Mouse (Mus musculus) forebrain, embryonic 13.5 days (tissue): ENCODE data around the gene Gpr19. TPM values are rescaled to one million over a fixed set of nuclear protein-coding genes. Genes with fewer than 3 reads are reported as not detected.

ENCODE experiments used
- ATAC-seq: fragments of 200-750 bp; cut with Nextera tagmentation; 2 replicates; pipeline ENCODE4 v1.8.0; 2017
- H3K27ac ChIP-seq: fragments of 300-500 bp; sonication (generic); 2 replicates; pipeline ENCODE4 v1.5.1; 2015; ENCODE audit warnings: inconsistent platforms, mild to moderate bottlenecking, moderate library complexity
- H3K27me3 ChIP-seq: fragments of 300-500 bp; sonication (generic); 2 replicates; pipeline ENCODE4 v1.6.1; 2015; ENCODE audit warnings: mild to moderate bottlenecking, inconsistent platforms
- H3K36me3 ChIP-seq: fragments of 300-500 bp; sonication (generic); 2 replicates; pipeline ENCODE4 v1.6.1; 2015; ENCODE audit warnings: mild to moderate bottlenecking, inconsistent platforms; ENCODE audit not compliant: poor library complexity, severe bottlenecking
- H3K4me1 ChIP-seq: fragments of 300-500 bp; sonication (generic); 2 replicates; pipeline ENCODE4 v1.6.1; 2015; ENCODE audit warnings: inconsistent platforms
- H3K4me2 ChIP-seq: fragments of 300-500 bp; sonication (generic); 2 replicates; pipeline ENCODE4 v1.6.1; 2015; ENCODE audit warnings: inconsistent platforms, mild to moderate bottlenecking, moderate library complexity
- H3K4me3 ChIP-seq: fragments of 300-500 bp; sonication (generic); 2 replicates; pipeline ENCODE4 v1.5.1; 2015; ENCODE audit warnings: mild to moderate bottlenecking, inconsistent platforms
- H3K9ac ChIP-seq: fragments of 300-500 bp; sonication (generic); 2 replicates; pipeline ENCODE4 v1.6.1; 2015; ENCODE audit warnings: mild to moderate bottlenecking, inconsistent platforms
- H3K9me3 ChIP-seq: fragments of 300-500 bp; sonication (generic); replicated peaks from 2 replicates; pipeline ENCODE4 v1.6.1; 2016; ENCODE audit warnings: inconsistent platforms
- WGBS: fragments of 180-500 bp; shearing (Covaris S2); methylation state at CpG from one replicate; pipeline ENCODE4 v1.1.7; 2015; 5-methylcytosine and 5-hydroxymethylcytosine counted together
- polyA plus RNA-seq: library from polyadenylated mRNA; unstranded; fragments of >200 nt; fragmentation: Nextera tagmentation; extraction: Ambion mirVana; gene quantifications from 2 replicates; pipeline ENCODE4 v1.2.1, GENCODE M21; 2015

Gene Gpr19
- polyA plus RNA-seq, 1 experiment from 2014 or later: 46.4 TPM

DNA sequence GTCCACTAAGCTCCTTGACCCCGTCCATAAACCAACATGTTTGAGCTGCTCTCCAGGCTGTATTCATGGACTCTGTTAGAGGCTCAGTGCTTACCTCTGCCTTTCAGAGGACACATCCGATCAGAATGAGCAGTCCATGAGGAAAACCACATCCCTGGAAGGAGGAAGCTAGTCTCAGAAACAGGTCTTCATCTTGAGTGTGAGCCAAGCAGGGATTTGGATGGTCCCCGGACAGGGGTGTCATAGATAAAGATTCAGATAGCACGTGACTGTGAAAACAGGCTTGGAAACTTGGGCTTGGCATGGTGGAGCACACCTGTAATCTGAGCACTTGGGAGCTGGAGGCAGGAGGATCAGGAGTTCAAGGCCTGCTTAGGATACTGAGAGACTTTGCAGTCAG, 31.5 kb upstream of the Gpr19 start:
- Histone ChIP-seq H3K9me3 (no peaks in the 10 kb centered on the region), H3K4me1 (peaks cover 60% of the 10 kb centered on the region), H3K9ac (peak overlapping the region; percentile 92), H3K4me3 (peak overlapping the region; percentile 53), H3K36me3 (no peaks in the 10 kb centered on the region; the same call in 1 of the 2 replicates), H3K27ac (peak overlapping the region; percentile 25), H3K4me2 (peak overlapping the region; percentile 95), H3K27me3 (no peaks in the 10 kb centered on the region)
- no peak for ATAC-seq
- WGBS: 42% methylated on average over 4 of the region's 4 CpGs

DNA sequence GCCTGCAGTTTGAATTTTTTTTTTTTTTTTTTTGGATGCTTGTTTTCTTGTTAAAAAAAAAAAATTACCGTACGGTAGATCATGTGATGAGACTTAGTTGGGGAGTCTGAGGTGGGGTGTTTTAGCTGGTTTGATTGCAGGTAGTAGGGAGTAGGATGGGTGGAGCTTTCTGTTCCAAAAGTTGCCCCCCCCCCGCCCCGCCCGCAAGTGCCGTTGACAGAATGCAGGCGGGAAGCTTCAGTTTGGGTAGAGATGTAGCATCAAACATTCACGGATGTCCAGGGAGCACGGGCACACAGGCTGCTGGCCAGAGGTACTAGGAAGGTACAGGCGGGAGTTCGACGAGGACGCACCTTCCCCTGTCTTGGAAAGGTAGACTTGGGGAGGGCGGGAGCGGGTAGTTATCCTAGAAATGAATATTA, 30.5 kb upstream of the Gpr19 start:
- Histone ChIP-seq H3K4me3 (peak overlapping the region; percentile 53), H3K27me3 (no peaks in the 10 kb centered on the region), H3K4me1 (peaks cover 67% of the 10 kb centered on the region), H3K9me3 (no peaks in the 10 kb centered on the region), H3K36me3 (peaks cover 3% of the 10 kb centered on the region; the same call in 1 of the 2 replicates), H3K27ac (peak overlapping the region; percentile 99), H3K9ac (peak overlapping the region; percentile 92), H3K4me2 (peak overlapping the region; percentile 95)
- ATAC-seq: peak; percentile 29
- WGBS: under 1% methylated on average over 15 of the region's 15 CpGs

DNA sequence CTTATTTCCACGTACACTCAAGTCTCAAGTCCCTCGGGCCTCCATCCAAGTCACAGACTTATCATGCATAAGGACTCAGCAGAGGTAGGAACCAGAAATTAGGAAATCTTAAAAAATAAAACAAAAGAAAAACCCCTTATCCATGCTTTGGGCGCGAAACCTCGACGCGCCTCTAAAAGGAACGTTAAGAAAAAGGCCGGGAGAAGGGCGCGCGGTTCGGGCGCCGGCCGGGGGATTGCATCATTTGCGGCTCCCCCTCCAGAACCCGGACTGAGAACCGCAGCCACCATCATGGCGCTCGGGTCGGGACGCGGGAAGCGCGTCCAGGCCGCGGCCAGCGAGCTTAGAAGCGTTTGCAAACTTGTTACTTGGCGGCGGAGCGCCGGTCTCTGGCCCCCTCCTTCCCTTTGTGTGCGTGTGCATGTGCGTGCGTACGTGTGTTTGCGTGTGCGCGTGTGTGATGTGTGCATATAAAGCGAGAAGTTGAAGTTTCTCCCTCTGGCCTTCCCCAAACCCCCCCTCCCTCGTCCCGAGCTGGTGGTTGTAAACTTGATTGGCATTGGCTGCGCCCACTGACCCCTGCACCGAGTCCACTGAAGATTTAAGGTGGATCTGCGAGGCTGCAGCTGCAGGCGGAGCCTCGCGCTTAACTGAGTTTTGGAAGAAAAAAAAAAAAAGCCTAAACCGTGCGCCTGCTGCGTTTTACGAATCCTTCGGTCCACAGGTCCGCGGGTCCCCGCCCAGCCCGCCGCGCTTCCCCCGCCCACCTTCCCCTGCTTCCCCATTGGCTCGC, 29.9 kb upstream of the Gpr19 start:
- Histone ChIP-seq H3K36me3 (peaks cover 3% of the 10 kb centered on the region; the same call in 1 of the 2 replicates), H3K27me3 (no peaks in the 10 kb centered on the region), H3K4me1 (peaks cover 69% of the 10 kb centered on the region), H3K9me3 (no peaks in the 10 kb centered on the region), H3K4me3 (peak overlapping the region; percentile 53), H3K4me2 (peak overlapping the region; percentile 95), H3K27ac (peak overlapping the region; percentile 99), H3K9ac (peak overlapping the region; percentile 92)
- ATAC-seq: peak; percentile 87
- under 1% methylated on average over 63 of the region's 63 CpGs for WGBS

DNA sequence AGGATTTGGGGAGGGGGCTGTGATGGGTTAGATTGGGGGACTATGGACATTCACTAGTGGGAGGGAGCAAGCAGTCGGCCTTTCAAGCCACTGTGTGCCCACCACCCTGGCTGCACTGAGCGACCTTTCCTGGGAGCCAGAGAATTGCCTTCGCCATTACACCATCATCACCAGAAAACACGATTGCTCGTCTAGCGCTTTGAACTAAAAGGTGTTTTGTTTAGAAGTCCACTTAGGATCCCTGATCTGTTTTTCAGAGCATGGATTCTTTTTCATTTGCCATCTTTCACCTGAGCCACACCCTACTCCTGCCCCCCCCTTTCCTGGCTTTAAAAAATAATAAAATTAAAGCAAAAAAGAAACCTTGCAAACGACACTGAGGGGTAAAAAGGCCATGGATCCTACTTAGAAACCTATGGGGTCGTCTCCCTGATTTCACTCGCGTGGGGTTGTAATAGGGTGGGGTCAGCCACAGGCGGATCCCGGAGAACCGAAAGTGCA, 29.3 kb upstream of the Gpr19 start:
- ATAC-seq: peak; percentile 22
- Histone ChIP-seq H3K27ac (peak overlapping the region; percentile 99), H3K36me3 (peaks cover 3% of the 10 kb centered on the region; the same call in 1 of the 2 replicates), H3K9me3 (no peaks in the 10 kb centered on the region), H3K9ac (peak overlapping the region; percentile 92), H3K4me2 (peak overlapping the region; percentile 95), H3K4me3 (peak overlapping the region; percentile 53), H3K27me3 (no peaks in the 10 kb centered on the region), H3K4me1 (peaks cover 64% of the 10 kb centered on the region)
- WGBS: 1% methylated on average over 13 of the region's 13 CpGs

DNA sequence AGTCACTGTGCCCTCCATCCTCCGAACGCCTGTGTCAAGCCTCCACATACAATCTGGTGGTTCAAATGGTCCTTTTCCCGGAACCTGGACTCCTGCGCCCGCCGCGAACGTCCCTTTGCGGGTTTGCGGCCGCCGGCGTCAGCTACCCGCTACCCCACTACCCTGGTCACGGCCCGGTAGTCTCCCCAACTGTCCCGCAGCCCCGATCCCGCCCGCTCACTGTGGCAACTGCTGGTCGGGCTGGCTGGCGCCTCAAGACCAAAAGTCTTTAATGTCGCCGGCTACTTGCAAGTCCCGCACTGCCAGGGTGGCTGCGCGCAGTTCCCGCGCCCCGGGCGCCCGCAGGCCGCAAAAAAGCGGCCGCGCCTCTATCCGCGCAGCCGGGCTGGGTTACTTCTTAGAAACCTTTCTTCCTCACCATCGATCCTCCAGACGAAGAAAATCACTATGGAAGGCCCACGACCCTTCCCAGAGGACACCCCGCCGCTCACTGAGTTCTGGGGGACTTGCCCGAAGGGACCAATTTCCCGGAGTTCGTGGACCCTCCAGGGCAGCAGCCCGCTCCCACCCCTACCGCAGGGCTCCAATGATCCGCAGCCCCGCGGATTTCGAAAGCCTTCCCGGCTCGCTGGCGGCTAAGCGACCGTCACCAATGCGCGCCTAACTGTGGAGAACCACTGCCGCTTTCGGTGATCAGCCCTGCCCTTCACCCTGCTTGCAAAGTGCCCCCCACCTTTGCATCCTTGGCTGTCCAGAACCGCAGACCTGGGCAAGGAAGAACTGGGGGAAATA, 28.6 kb upstream of the Gpr19 start:
- Histone ChIP-seq H3K9me3 (no peaks in the 10 kb centered on the region), H3K4me1 (peaks cover 67% of the 10 kb centered on the region)

DNA sequence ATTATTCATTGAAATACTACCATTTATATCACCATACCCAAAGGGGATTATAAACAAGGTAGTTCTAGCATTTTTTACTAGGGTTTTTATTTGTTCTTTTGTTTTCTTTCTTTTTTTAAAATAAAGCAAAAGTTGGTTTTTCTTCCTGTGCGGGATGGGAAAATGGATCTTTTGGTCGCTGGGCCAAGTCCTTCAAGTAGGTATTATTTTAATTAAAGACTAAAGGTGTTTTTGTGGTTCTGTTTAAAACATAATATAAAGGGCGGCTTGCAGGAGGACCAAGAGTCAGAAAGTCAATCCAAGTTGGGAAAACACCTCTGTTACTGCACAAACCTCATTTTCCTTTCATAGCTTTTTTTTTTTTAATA, 27.9 kb upstream of the Gpr19 start:
- Histone ChIP-seq H3K9me3 (no peaks in the 10 kb centered on the region), H3K9ac (peak overlapping the region; percentile 92), H3K27me3 (no peaks in the 10 kb centered on the region), H3K36me3 (peaks cover 6% of the 10 kb centered on the region; the same call in 1 of the 2 replicates), H3K4me2 (peak overlapping the region; percentile 95), H3K4me1 (peaks cover 70% of the 10 kb centered on the region), H3K27ac (peak overlapping the region; percentile 99), H3K4me3 (peak overlapping the region; percentile 53)
- no peak for ATAC-seq
- WGBS: 14% methylated on average over 3 of the region's 3 CpGs

More for the DNA sequence above, 28.6 kb upstream of the Gpr19 start:
- H3K4me2 ChIP-seq: peak overlapping the region; percentile 95
- H3K36me3 ChIP-seq: peaks cover 5% of the 10 kb centered on the region; the same call in 1 of the 2 replicates
- peak; percentile 28 for ATAC-seq
- peak overlapping the region; percentile 92 for H3K9ac ChIP-seq
- H3K27ac ChIP-seq: peak overlapping the region; percentile 99
- peak overlapping the region; percentile 53 for H3K4me3 ChIP-seq
- no peaks in the 10 kb centered on the region for H3K27me3 ChIP-seq
- under 1% methylated on average over 63 of the region's 63 CpGs for WGBS

DNA sequence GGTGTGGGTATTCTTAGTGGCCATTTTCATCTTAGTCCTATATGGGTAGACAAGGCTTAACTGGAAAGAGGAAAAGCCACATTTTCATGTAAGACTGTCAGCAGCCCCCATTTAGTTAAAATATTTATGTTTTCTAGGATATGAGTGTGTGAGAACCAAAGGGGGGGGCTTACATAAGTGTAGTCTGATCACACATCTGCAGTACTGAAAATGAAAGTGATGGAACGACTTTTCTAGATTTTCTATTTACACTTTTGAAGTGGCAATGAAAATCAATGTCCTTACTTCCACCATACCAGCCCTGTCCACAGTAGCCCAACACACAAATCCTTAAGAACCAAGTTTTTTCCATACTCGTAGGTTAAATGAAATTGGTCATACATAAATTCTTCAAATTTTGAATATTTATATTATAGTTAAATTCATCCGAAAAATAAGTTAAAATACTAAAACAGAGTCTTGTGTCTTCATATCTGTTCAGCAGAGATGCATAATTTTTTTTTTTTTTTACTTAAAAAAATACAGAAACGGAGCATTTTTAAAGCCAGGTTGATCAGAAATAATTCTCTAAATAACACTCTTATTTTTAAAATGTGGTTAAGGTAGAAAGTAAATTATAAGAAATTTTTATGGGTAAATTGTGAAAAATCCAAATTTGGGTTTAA, 27.4 kb upstream of the Gpr19 start:
- Histone ChIP-seq H3K4me3 (peak overlapping the region; percentile 17; the same call in 1 of the 2 replicates), H3K27me3 (no peaks in the 10 kb centered on the region), H3K4me1 (peaks cover 65% of the 10 kb centered on the region), H3K4me2 (peak overlapping the region; percentile 48), H3K36me3 (peaks cover 6% of the 10 kb centered on the region; the same call in 1 of the 2 replicates), H3K9me3 (no peaks in the 10 kb centered on the region), H3K9ac (peak overlapping the region; percentile 50), H3K27ac (no peak overlapping the region)
- WGBS: 60% methylated on average over 4 of the region's 4 CpGs
- ATAC-seq: no peak

DNA sequence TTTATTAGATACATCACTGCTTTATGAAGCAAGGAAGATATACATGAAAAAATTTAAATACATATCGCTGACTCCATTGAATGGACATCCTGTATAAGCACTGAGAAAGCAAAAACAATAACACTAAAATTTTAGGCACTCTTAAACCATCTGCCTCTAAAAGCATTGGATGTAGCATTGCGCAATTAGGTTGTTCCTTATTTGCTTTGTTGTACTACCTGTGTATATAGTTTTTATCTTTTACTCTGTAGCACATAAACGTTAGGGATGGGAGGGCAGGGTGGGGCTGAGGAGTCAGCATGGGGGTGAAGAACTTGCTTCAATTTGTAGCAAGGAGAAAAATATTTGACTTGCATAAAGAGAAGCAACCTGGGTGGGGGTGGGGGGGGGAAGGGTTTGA, 25.9 kb upstream of the Gpr19 start:
- H3K4me1 ChIP-seq: peaks cover 57% of the 10 kb centered on the region
- 75% methylated on average over 3 of the region's 3 CpGs for WGBS
- peak overlapping the region; percentile 47 for H3K4me2 ChIP-seq
- H3K27ac ChIP-seq: no peak overlapping the region
- no peaks in the 10 kb centered on the region for H3K27me3 ChIP-seq
- peak overlapping the region; percentile 20 for H3K4me3 ChIP-seq
- no peaks in the 10 kb centered on the region for H3K9me3 ChIP-seq
- ATAC-seq: no peak
- H3K9ac ChIP-seq: no peak overlapping the region
- peaks cover 6% of the 10 kb centered on the region; the same call in 1 of the 2 replicates for H3K36me3 ChIP-seq

DNA sequence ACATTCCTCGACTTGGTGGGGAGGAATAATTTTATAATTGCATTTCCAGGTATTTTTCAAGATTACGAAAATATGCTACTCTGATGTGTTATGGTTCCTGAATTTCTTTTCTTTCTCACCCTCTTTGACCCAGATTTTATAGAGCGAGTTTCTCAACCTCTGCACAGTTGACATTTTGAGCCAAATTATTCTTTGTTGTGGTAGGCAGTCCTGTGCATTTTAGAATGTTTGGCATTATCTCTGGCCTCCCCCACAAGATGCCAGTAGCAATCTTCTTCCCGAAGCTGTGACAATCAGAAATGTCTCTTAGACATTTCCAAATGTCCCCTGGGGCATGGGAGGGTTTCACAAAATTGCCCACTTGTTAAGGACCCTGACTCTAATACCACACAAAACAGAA, 25.3 kb upstream of the Gpr19 start:
- Histone ChIP-seq H3K36me3 (peaks cover 6% of the 10 kb centered on the region; the same call in 1 of the 2 replicates), H3K27me3 (no peaks in the 10 kb centered on the region), H3K9ac (peak overlapping the region; percentile 56), H3K4me3 (peak overlapping the region; percentile 72), H3K4me1 (peaks cover 58% of the 10 kb centered on the region), H3K4me2 (peak overlapping the region; percentile 62), H3K27ac (no peak overlapping the region), H3K9me3 (no peaks in the 10 kb centered on the region)
- no peak for ATAC-seq
- WGBS: 68% methylated on average over 4 of the region's 4 CpGs

DNA sequence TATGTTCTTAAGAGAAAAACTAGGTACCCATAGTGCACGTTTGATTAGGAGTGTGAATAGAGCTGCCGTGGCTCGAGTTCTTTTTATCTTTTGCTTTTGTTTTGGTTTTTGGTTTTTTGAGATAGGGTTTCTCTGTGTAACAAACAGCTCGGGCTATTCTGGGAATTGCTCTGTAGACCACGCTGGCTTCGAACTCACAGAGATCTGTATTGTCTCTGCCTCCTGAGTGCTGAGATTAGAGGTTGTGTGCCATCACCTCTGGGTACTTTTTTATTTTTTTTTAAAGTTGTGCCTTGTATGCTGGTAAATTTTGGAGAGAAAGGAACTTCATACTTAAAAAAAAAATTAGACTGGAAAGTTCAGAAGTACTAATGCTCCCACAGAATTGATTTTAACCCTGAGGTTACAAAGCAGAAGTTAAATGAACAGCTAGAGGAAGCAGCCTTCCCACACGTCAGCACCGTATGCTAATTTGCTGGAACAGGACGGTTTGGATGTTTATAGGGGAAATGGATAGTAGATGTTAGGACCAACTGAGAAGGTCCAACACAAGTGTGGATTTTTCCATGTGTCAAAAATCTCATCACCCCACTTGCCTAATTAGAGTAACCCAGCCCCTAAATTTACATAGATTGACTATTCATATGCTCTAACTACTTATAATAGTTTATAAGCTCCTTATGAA, 24.3 kb upstream of the Gpr19 start:
- H3K27ac ChIP-seq: peak overlapping the region; percentile 98; the same call in 1 of the 2 replicates
- no peak for ATAC-seq
- 34% methylated on average over 9 of the region's 9 CpGs for WGBS
- H3K36me3 ChIP-seq: peaks cover 6% of the 10 kb centered on the region; the same call in 1 of the 2 replicates
- peak overlapping the region; percentile 72 for H3K4me3 ChIP-seq
- peaks cover 55% of the 10 kb centered on the region for H3K4me1 ChIP-seq
- no peaks in the 10 kb centered on the region for H3K27me3 ChIP-seq
- no peaks in the 10 kb centered on the region for H3K9me3 ChIP-seq
- peak overlapping the region; percentile 85 for H3K4me2 ChIP-seq
- peak overlapping the region; percentile 92 for H3K9ac ChIP-seq
